21 mouse cellular contexts compared by ENCODE assay signal in genomic region chr12:97157748-97158147, GRCm38 (mm10).
"Had no signal": no experiment of that assay in that cellular context is flagged by ENCODE, and none has a peak within 500 bp of the region (broad histone marks: within the 10 kb centered on the region; RNA-seq: fewer than 3 reads in every experiment).

No protein-coding gene starts in this region.

- H3K4me3 ChIP-seq: lung, embryonic 15.5 days; midbrain, embryonic 10.5 days; midbrain, embryonic 12.5 days; myocyte; neural tube, embryonic 13.5 days; neural tube, embryonic 15.5 days had no signal

- H3K9ac ChIP-seq: lung, embryonic 15.5 days; midbrain, embryonic 12.5 days; neural tube, embryonic 13.5 days; neural tube, embryonic 15.5 days had no signal

- DNase-seq: lung, adult 2 months; lung, postnatal 14 days; lung, postnatal 36 days; midbrain, embryonic 14.5 days; retina, postnatal 1 day; right cerebral cortex, adult 18-20 months; right cerebral cortex, postnatal 25 days; right cerebral cortex, postnatal 4 days; spleen, adult 18-20 months; thymus, adult 18-20 months; thymus, postnatal 14 days; thymus, postnatal 36 days had no signal

- ATAC-seq: lung, postnatal 0 days; midbrain, embryonic 16.5 days had no signal

- H3K4me1 ChIP-seq: lung, embryonic 15.5 days; midbrain, embryonic 10.5 days; midbrain, embryonic 12.5 days; neural tube, embryonic 13.5 days; neural tube, embryonic 15.5 days had no signal

- H3K4me2 ChIP-seq: lung, embryonic 15.5 days; midbrain, embryonic 12.5 days; neural tube, embryonic 13.5 days; neural tube, embryonic 15.5 days had no signal

- H3K27me3 ChIP-seq: lung, embryonic 15.5 days; midbrain, embryonic 12.5 days; neural tube, embryonic 13.5 days; neural tube, embryonic 15.5 days had no signal

- H3K27ac ChIP-seq: lung, embryonic 15.5 days; macrophage; midbrain, embryonic 10.5 days; midbrain, embryonic 12.5 days; neural tube, embryonic 13.5 days; neural tube, embryonic 15.5 days had no signal

- H3K9me3 ChIP-seq: lung, embryonic 15.5 days; midbrain, embryonic 10.5 days; midbrain, embryonic 12.5 days; neural tube, embryonic 13.5 days; neural tube, embryonic 15.5 days had no signal

- H3K36me3 ChIP-seq: lung, embryonic 15.5 days; midbrain, embryonic 10.5 days; midbrain, embryonic 12.5 days; neural tube, embryonic 13.5 days; neural tube, embryonic 15.5 days had no signal
